Mouse (Mus musculus): ENCODE data around the gene Snip1. TPM values are rescaled to one million over a fixed set of nuclear protein-coding genes. Genes with fewer than 3 reads are reported as not detected.

The Snip1 gene
- polyA plus RNA-seq (2014; fragmentation: Nextera tagmentation; extraction: Ambion mirVana) = 23.7 and 26.2 TPM in 2 replicates

GRCm38 (mm10) chr4:125066490-125067370 lies at the start of gene Snip1:
Snip1 (plus strand) TSS chr4:125066672.
- Histone ChIP-seq H3K4me3 (replicated peaks; ENCODE audit: low read length) (peak within 1 kb of the TSS; percentile 94), H3K4me1 (replicated peaks; ENCODE audit: control insufficient read depth, insufficient read depth, low read length) (peaks cover 15% of the 10 kb centered on the region), H3K4me2 (replicated peaks) (peak within 1 kb of the TSS; percentile 73), H3K9me3 (ENCODE audit: control insufficient read depth, low read length) (no peaks in the 10 kb centered on the region), H3K27me3 (ENCODE audit: control insufficient read depth, insufficient read depth, low read length) (no peaks in the 10 kb centered on the region), H3K9ac (peak within 1 kb of the TSS; percentile 84), H3K36me3 (replicated peaks; ENCODE audit: control insufficient read depth, insufficient read depth) (peaks cover 30% of the 10 kb centered on the region), H3K27ac (no peak within 1 kb of the TSS)
- under 1% methylated on average over 74 of the region's 78 CpGs for WGBS
- ATAC-seq (ENCODE audit: low FRiP score) (peak; percentile 92), DNase-seq (ENCODE audit: low spot score) (peak; percentile 95)

DNA sequence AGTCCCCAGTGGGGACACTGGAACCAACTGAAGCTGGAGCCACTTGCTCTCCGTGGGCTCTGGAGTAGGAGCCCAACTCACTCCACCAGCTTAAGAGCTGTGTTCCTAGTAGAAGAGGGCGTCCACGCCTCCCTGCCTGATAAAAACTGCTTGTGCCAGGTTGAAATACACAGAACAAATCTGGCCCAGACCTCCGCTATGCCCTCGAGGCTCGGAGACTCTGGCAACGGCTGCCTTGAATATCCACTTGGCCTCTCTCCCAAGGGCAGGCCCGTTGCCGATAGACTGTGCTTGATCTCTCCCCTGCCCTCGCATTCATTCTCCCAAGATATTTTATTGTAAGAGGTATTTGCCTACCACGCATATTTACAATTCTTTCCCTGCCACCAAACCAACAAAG lies 49.0 kb upstream of the Snip1 start:
- H3K9me3 ChIP-seq (ENCODE audit: control insufficient read depth, low read length) = no peaks in the 10 kb centered on the region
- H3K9ac ChIP-seq = no peak overlapping the region
- H3K4me3 ChIP-seq (replicated peaks; ENCODE audit: low read length) = no peak overlapping the region
- ATAC-seq (ENCODE audit: low FRiP score) (no peak), DNase-seq (ENCODE audit: low spot score) (no peak)
- H3K27me3 ChIP-seq (ENCODE audit: control insufficient read depth, insufficient read depth, low read length) = no peaks in the 10 kb centered on the region
- H3K4me1 ChIP-seq (replicated peaks; ENCODE audit: control insufficient read depth, insufficient read depth, low read length) = no peaks in the 10 kb centered on the region
- no peak overlapping the region for H3K4me2 ChIP-seq (replicated peaks)
- no peak overlapping the region for H3K27ac ChIP-seq
- no peaks in the 10 kb centered on the region for H3K36me3 ChIP-seq (replicated peaks; ENCODE audit: control insufficient read depth, insufficient read depth)
- 77% methylated on average over 11 of the region's 11 CpGs for WGBS

- 34% methylated on average over 11 of the region's 11 CpGs for WGBS
- no peaks in the 10 kb centered on the region for H3K4me1 ChIP-seq (replicated peaks; ENCODE audit: control insufficient read depth, insufficient read depth, low read length)
- no peaks in the 10 kb centered on the region for H3K9me3 ChIP-seq (ENCODE audit: control insufficient read depth, low read length)
- H3K4me3 ChIP-seq (replicated peaks; ENCODE audit: low read length) = no peak overlapping the region
- DNase-seq (ENCODE audit: low spot score) = peak; percentile 48
- no peaks in the 10 kb centered on the region for H3K36me3 ChIP-seq (replicated peaks; ENCODE audit: control insufficient read depth, insufficient read depth)
- H3K27me3 ChIP-seq (ENCODE audit: control insufficient read depth, insufficient read depth, low read length) = no peaks in the 10 kb centered on the region
- H3K4me2 ChIP-seq (replicated peaks) = no peak overlapping the region
- H3K9ac ChIP-seq = no peak overlapping the region
- no peak for ATAC-seq (ENCODE audit: low FRiP score)
- no peak overlapping the region for H3K27ac ChIP-seq
Observed at GRCm38 (mm10) chr4:125020780-125021538, 45.5 kb upstream of the Snip1 start.

- Histone ChIP-seq H3K9ac (peak overlapping the region; percentile 89), H3K4me2 (replicated peaks) (peak overlapping the region; percentile 88), H3K27ac (peak overlapping the region; percentile 70), H3K4me1 (replicated peaks; ENCODE audit: control insufficient read depth, insufficient read depth, low read length) (peaks cover 13% of the 10 kb centered on the region), H3K27me3 (ENCODE audit: control insufficient read depth, insufficient read depth, low read length) (no peaks in the 10 kb centered on the region), H3K4me3 (replicated peaks; ENCODE audit: low read length) (peak overlapping the region; percentile 92), H3K36me3 (replicated peaks; ENCODE audit: control insufficient read depth, insufficient read depth) (peaks cover 10% of the 10 kb centered on the region), H3K9me3 (ENCODE audit: control insufficient read depth, low read length) (no peaks in the 10 kb centered on the region)
- ATAC-seq (ENCODE audit: low FRiP score) (peak; percentile 97), DNase-seq (ENCODE audit: low spot score) (peak; percentile 97)
- WGBS = 1% methylated on average over 50 of the region's 50 CpGs
Observed at GRCm38 (mm10) chr4:125029891-125030614, 36.4 kb upstream of the Snip1 start.

DNA sequence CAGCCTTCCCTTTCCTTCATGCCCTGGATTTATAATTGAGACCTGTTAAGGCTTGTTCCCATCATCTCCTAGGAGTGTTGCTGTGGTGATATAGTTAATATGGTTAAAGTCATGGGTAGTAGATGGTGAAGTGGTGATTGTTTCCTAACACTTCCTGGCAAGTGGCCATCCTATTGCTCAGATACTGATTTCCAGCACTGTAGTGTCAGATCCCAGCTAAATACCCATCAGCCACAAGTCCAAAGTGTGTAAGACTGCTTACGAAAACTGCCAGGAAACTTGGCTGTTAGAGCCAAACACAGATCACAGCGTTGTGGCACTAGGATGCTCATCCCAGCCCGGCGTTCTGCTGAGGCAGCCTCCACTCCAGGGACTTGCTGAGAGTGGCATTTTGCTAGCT lies 32.1 kb upstream of the Snip1 start:
- no peak overlapping the region for H3K27ac ChIP-seq
- peaks cover 43% of the 10 kb centered on the region for H3K36me3 ChIP-seq (replicated peaks; ENCODE audit: control insufficient read depth, insufficient read depth)
- no peak overlapping the region for H3K4me2 ChIP-seq (replicated peaks)
- peaks cover 11% of the 10 kb centered on the region for H3K4me1 ChIP-seq (replicated peaks; ENCODE audit: control insufficient read depth, insufficient read depth, low read length)
- H3K9me3 ChIP-seq (ENCODE audit: control insufficient read depth, low read length) = no peaks in the 10 kb centered on the region
- no peak overlapping the region for H3K9ac ChIP-seq
- ATAC-seq (ENCODE audit: low FRiP score) (no peak), DNase-seq (ENCODE audit: low spot score) (no peak)
- 75% methylated on average over 4 of the region's 4 CpGs for WGBS
- H3K4me3 ChIP-seq (replicated peaks; ENCODE audit: low read length) = no peak overlapping the region
- H3K27me3 ChIP-seq (ENCODE audit: control insufficient read depth, insufficient read depth, low read length) = no peaks in the 10 kb centered on the region

DNA sequence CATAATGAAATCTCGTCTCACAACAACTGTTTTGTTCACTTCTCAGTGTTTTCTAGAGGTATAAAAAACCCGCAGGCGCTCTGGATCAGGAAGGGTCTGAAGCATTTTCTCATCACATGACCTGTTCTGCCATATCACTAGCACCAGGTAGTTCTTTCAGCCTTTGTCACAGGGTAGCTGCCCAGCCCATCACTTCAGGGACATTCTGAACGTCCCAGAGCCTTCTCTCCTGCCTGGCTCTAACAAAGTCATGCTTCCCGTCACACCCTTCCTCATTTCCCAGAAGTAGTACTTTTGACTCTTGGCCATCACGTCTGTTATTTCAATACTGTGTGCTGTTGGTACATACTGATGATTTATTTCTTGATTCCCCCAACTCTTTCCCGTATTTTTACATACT lies 22.0 kb upstream of the Snip1 start:
- 92% methylated on average over 7 of the region's 7 CpGs for WGBS

DNA sequence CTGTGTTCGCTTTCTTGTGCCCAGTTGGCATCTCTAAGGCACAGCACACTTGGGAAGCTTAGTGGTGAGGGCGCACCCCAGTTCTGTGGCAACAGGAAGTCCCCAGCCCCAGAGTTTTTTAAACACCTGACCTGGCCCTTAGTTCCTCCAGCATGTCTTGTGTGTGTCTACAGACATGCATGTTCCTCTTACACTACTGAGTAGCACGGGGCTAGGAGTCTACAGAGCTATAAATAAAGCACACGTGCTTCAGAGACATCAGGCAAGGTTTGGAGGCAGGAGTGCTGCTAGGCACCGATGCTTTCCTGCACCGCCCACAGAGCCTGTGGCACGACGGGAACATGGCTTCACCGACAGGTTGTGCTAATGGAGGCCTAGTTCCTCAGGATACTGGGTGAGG lies 11.1 kb upstream of the Snip1 start:
- ATAC-seq (ENCODE audit: low FRiP score) = no peak
- no peaks in the 10 kb centered on the region for H3K27me3 ChIP-seq (ENCODE audit: control insufficient read depth, insufficient read depth, low read length)
- no peaks in the 10 kb centered on the region for H3K9me3 ChIP-seq (ENCODE audit: control insufficient read depth, low read length)
- no peaks in the 10 kb centered on the region for H3K4me1 ChIP-seq (replicated peaks; ENCODE audit: control insufficient read depth, insufficient read depth, low read length)
- no peak overlapping the region for H3K4me2 ChIP-seq (replicated peaks)
- DNase-seq (ENCODE audit: low spot score) = no peak
- no peak overlapping the region for H3K9ac ChIP-seq
- H3K4me3 ChIP-seq (replicated peaks; ENCODE audit: low read length) = no peak overlapping the region
- WGBS = 95% methylated on average over 9 of the region's 9 CpGs
- H3K36me3 ChIP-seq (replicated peaks; ENCODE audit: control insufficient read depth, insufficient read depth) = peaks cover 64% of the 10 kb centered on the region
- H3K27ac ChIP-seq = no peak overlapping the region

More for the DNA sequence above, 22.0 kb upstream of the Snip1 start:
- no peak overlapping the region for H3K27ac ChIP-seq
- H3K27me3 ChIP-seq (ENCODE audit: control insufficient read depth, insufficient read depth, low read length) = no peaks in the 10 kb centered on the region
- no peak overlapping the region for H3K4me3 ChIP-seq (replicated peaks; ENCODE audit: low read length)
- no peak overlapping the region for H3K4me2 ChIP-seq (replicated peaks)
- ATAC-seq (ENCODE audit: low FRiP score) (no peak), DNase-seq (ENCODE audit: low spot score) (no peak)
- no peaks in the 10 kb centered on the region for H3K9me3 ChIP-seq (ENCODE audit: control insufficient read depth, low read length)
- peaks cover 92% of the 10 kb centered on the region for H3K36me3 ChIP-seq (replicated peaks; ENCODE audit: control insufficient read depth, insufficient read depth)
- no peaks in the 10 kb centered on the region for H3K4me1 ChIP-seq (replicated peaks; ENCODE audit: control insufficient read depth, insufficient read depth, low read length)
- H3K9ac ChIP-seq = no peak overlapping the region

GRCm38 (mm10) chr4:125056476-125056875 lies 10.0 kb upstream of the Snip1 start:
- Histone ChIP-seq H3K9me3 (ENCODE audit: control insufficient read depth, low read length) (no peaks in the 10 kb centered on the region), H3K4me1 (replicated peaks; ENCODE audit: control insufficient read depth, insufficient read depth, low read length) (no peaks in the 10 kb centered on the region), H3K9ac (no peak overlapping the region), H3K4me2 (replicated peaks) (no peak overlapping the region), H3K4me3 (replicated peaks; ENCODE audit: low read length) (no peak overlapping the region), H3K27me3 (ENCODE audit: control insufficient read depth, insufficient read depth, low read length) (no peaks in the 10 kb centered on the region), H3K36me3 (replicated peaks; ENCODE audit: control insufficient read depth, insufficient read depth) (peaks cover 54% of the 10 kb centered on the region), H3K27ac (no peak overlapping the region)
- DNase-seq (ENCODE audit: low spot score) (no peak), ATAC-seq (ENCODE audit: low FRiP score) (no peak)
- 88% methylated on average over 4 of the region's 4 CpGs for WGBS

- H3K4me3 ChIP-seq (replicated peaks; ENCODE audit: low read length) = no peak overlapping the region
- 60% methylated on average over 3 of the region's 3 CpGs for WGBS
- no peaks in the 10 kb centered on the region for H3K9me3 ChIP-seq (ENCODE audit: control insufficient read depth, low read length)
Observed at GRCm38 (mm10) chr4:125057273-125057672, 9.2 kb upstream of the Snip1 start.

More at GRCm38 (mm10) chr4:125057273-125057672, 9.2 kb upstream of the Snip1 start:
- Histone ChIP-seq H3K9ac (no peak overlapping the region), H3K4me2 (replicated peaks) (no peak overlapping the region), H3K4me1 (replicated peaks; ENCODE audit: control insufficient read depth, insufficient read depth, low read length) (no peaks in the 10 kb centered on the region), H3K27me3 (ENCODE audit: control insufficient read depth, insufficient read depth, low read length) (no peaks in the 10 kb centered on the region), H3K36me3 (replicated peaks; ENCODE audit: control insufficient read depth, insufficient read depth) (peaks cover 46% of the 10 kb centered on the region), H3K27ac (no peak overlapping the region)
- ATAC-seq (ENCODE audit: low FRiP score) (no peak), DNase-seq (ENCODE audit: low spot score) (no peak)
